Mouse (Mus musculus) limb, embryonic 15.5 days (tissue): ENCODE results near the gene Tdrd5. TPM values are rescaled to one million over a fixed set of nuclear protein-coding genes. Genes with fewer than 3 reads are reported as not detected.

ENCODE experiments used
- ATAC-seq: fragments of 200-750 bp; cut with Nextera tagmentation; 2 replicates; pipeline ENCODE4 v1.8.0; 2017; ENCODE audit warnings: low read depth, moderate TSS enrichment; ENCODE audit not compliant: insufficient number of reproducible peaks, low FRiP score, low TSS enrichment
- H3K27ac ChIP-seq: fragments of 300-500 bp; sonication (generic); 2 replicates; pipeline ENCODE4 v1.5.1; 2015; ENCODE audit warnings: moderate library complexity, mild to moderate bottlenecking, inconsistent platforms
- H3K27me3 ChIP-seq: fragments of 300-500 bp; sonication (generic); 2 replicates; pipeline ENCODE4 v1.6.1; 2015; ENCODE audit warnings: inconsistent platforms
- H3K36me3 ChIP-seq: fragments of 300-500 bp; sonication (generic); 2 replicates; pipeline ENCODE4 v1.6.1; 2015; ENCODE audit warnings: inconsistent platforms
- H3K4me1 ChIP-seq: fragments of 300-500 bp; sonication (generic); 2 replicates; pipeline ENCODE4 v1.6.1; 2015; ENCODE audit warnings: inconsistent platforms
- H3K4me2 ChIP-seq: fragments of 300-500 bp; sonication (generic); 2 replicates; pipeline ENCODE4 v1.6.1; 2015; ENCODE audit warnings: mild to moderate bottlenecking, inconsistent platforms
- H3K4me3 ChIP-seq: fragments of 300-500 bp; sonication (generic); 2 replicates; pipeline ENCODE4 v1.5.1; 2015; ENCODE audit warnings: mild to moderate bottlenecking, inconsistent platforms
- H3K9ac ChIP-seq: fragments of 300-500 bp; sonication (generic); 2 replicates; pipeline ENCODE4 v1.6.1; 2015; ENCODE audit warnings: inconsistent platforms
- H3K9me3 ChIP-seq: fragments of 300-500 bp; sonication (generic); 2 replicates; pipeline ENCODE4 v1.6.1; 2016; ENCODE audit warnings: inconsistent platforms
- WGBS: fragments of 180-500 bp; shearing (Covaris S2); methylation state at CpG from one replicate; pipeline ENCODE4 v1.1.7; 2015; 5-methylcytosine and 5-hydroxymethylcytosine counted together
- polyA plus RNA-seq: library from polyadenylated mRNA; unstranded; fragments of >200 nt; fragmentation: Nextera tagmentation; extraction: Ambion mirVana; gene quantifications from 2 replicates; pipeline ENCODE4 v1.2.1, GENCODE M21; 2015

The Tdrd5 gene
- polyA plus RNA-seq, 1 experiment from 2014 or later, result 0.35 TPM

- no peak for ATAC-seq
- Histone ChIP-seq H3K27ac (no peak overlapping the region), H3K4me2 (no peak overlapping the region), H3K36me3 (no peaks in the 10 kb centered on the region), H3K4me3 (no peak overlapping the region), H3K9me3 (no peaks in the 10 kb centered on the region), H3K27me3 (no peaks in the 10 kb centered on the region), H3K4me1 (peaks cover 3% of the 10 kb centered on the region; the same call in 1 of the 2 replicates), H3K9ac (no peak overlapping the region)
- WGBS, result 67% methylated on average over 8 of the region's 8 CpGs
Measured at GRCm38 (mm10) chr1:156217941-156218340, 85.5 kb downstream of the Tdrd5 start.

- no peak for ATAC-seq
- WGBS, result 29% methylated on average over 3 of the region's 3 CpGs
- no peaks in the 10 kb centered on the region for H3K36me3 ChIP-seq
Measured at GRCm38 (mm10) chr1:156217393-156217792, 86.1 kb downstream of the Tdrd5 start.

GRCm38 (mm10) chr1:156216249-156216648 is 87.2 kb downstream of the Tdrd5 start:
- H3K9ac ChIP-seq, result no peak overlapping the region
- no peak for ATAC-seq
- H3K4me2 ChIP-seq, result no peak overlapping the region
- 72% methylated on average over 4 of the region's 4 CpGs for WGBS
- no peaks in the 10 kb centered on the region for H3K27me3 ChIP-seq
- no peaks in the 10 kb centered on the region for H3K4me1 ChIP-seq
- H3K27ac ChIP-seq, result no peak overlapping the region
- H3K9me3 ChIP-seq, result no peaks in the 10 kb centered on the region
- H3K4me3 ChIP-seq, result no peak overlapping the region
- no peaks in the 10 kb centered on the region for H3K36me3 ChIP-seq

More at GRCm38 (mm10) chr1:156217393-156217792, 86.1 kb downstream of the Tdrd5 start:
- Histone ChIP-seq H3K9ac (no peak overlapping the region), H3K9me3 (no peaks in the 10 kb centered on the region), H3K27me3 (no peaks in the 10 kb centered on the region), H3K27ac (no peak overlapping the region), H3K4me1 (no peaks in the 10 kb centered on the region), H3K4me3 (no peak overlapping the region), H3K4me2 (no peak overlapping the region)

- Histone ChIP-seq H3K27ac (no peak overlapping the region), H3K4me3 (no peak overlapping the region), H3K9ac (no peak overlapping the region), H3K4me2 (no peak overlapping the region), H3K9me3 (no peaks in the 10 kb centered on the region), H3K36me3 (no peaks in the 10 kb centered on the region), H3K4me1 (no peaks in the 10 kb centered on the region), H3K27me3 (no peaks in the 10 kb centered on the region)
- WGBS, result 80% methylated on average over 8 of the region's 8 CpGs
- no peak for ATAC-seq
Measured at GRCm38 (mm10) chr1:156214651-156215050, 88.8 kb downstream of the Tdrd5 start.

- Histone ChIP-seq H3K9me3 (no peaks in the 10 kb centered on the region), H3K9ac (no peak overlapping the region), H3K4me1 (no peaks in the 10 kb centered on the region), H3K36me3 (no peaks in the 10 kb centered on the region), H3K27me3 (no peaks in the 10 kb centered on the region), H3K27ac (no peak overlapping the region), H3K4me3 (no peak overlapping the region), H3K4me2 (no peak overlapping the region)
- ATAC-seq, result no peak
- WGBS, result 89% methylated on average over 5 of the region's 5 CpGs
Measured at GRCm38 (mm10) chr1:156212923-156213322, 90.5 kb downstream of the Tdrd5 start.

GRCm38 (mm10) chr1:156211809-156212317 is 91.6 kb downstream of the Tdrd5 start:
- Histone ChIP-seq H3K27ac (no peak overlapping the region), H3K4me1 (no peaks in the 10 kb centered on the region), H3K9ac (no peak overlapping the region), H3K9me3 (no peaks in the 10 kb centered on the region), H3K4me3 (no peak overlapping the region), H3K4me2 (no peak overlapping the region), H3K36me3 (no peaks in the 10 kb centered on the region), H3K27me3 (peaks cover 5% of the 10 kb centered on the region; the same call in 1 of the 2 replicates)
- no peak for ATAC-seq
- WGBS, result 57% methylated on average over 6 of the region's 6 CpGs

Other genes with a start within 250 kb of the Tdrd5 start
- 0.47 and 0.70 TPM in 2 replicates for gene Fam163a, start 98.6 kb downstream of the Tdrd5 start, polyA plus RNA-seq
- gene Nphs2, start 7.1 kb upstream of the Tdrd5 start, polyA plus RNA-seq, result 0.13 and 0.16 TPM in 2 replicates
- gene Gm2000, start 62.4 kb upstream of the Tdrd5 start, polyA plus RNA-seq, result 851 and 883 TPM in 2 replicates
- 0.07 and 0.13 TPM in 2 replicates for gene Axdnd1, start 117.5 kb upstream of the Tdrd5 start, polyA plus RNA-seq
- 23.6 and 26.0 TPM in 2 replicates for gene Soat1, start 170.7 kb upstream of the Tdrd5 start, polyA plus RNA-seq
- gene Gm10031, start 220.3 kb upstream of the Tdrd5 start, polyA plus RNA-seq, result 0.12 and 0.44 TPM in 2 replicates